Mouse (Mus musculus): ENCODE results near the gene Zfp583.
A peak's percentile ranks its signal among the peaks of the same experiment; 100 is the strongest.
"Not testable (repeated sequence)": the region's sequence is repeated elsewhere in the genome, so short reads cannot be mapped to it uniquely, and the experiment has no call there.

Zfp583 gene

GRCm38 (mm10) chr7:6331233-6331956 is at the start of gene Zfp583:
Zfp583 (minus strand) TSS chr7:6331285.
- peak; percentile 85 for DNase-seq

GRCm38 (mm10) chr7:6378441-6378840 is 47.4 kb upstream of the Zfp583 start:
- DNase-seq = peak; percentile 24

GRCm38 (mm10) chr7:6372993-6373392 is 41.9 kb upstream of the Zfp583 start:
- no peak for DNase-seq

GRCm38 (mm10) chr7:6369460-6369859 is 38.4 kb upstream of the Zfp583 start:
- no peak for DNase-seq

GRCm38 (mm10) chr7:6368146-6368545 is 37.1 kb upstream of the Zfp583 start:
- not testable (repeated sequence) for DNase-seq

- no peak for DNase-seq
Measured at GRCm38 (mm10) chr7:6367185-6367584, 36.1 kb upstream of the Zfp583 start.

GRCm38 (mm10) chr7:6364761-6365160 is 33.7 kb upstream of the Zfp583 start:
- no peak for DNase-seq

- DNase-seq = peak; percentile 81
Measured at GRCm38 (mm10) chr7:6363047-6363488, 32.0 kb upstream of the Zfp583 start, which contains the start of gene Zfp78. Zfp78 (plus strand) TSS chr7:6363280.

GRCm38 (mm10) chr7:6362268-6363046 is 31.4 kb upstream of the Zfp583 start:
- DNase-seq = peak; percentile 96

- DNase-seq = no peak
Measured at GRCm38 (mm10) chr7:6361756-6362155, 30.7 kb upstream of the Zfp583 start.

- DNase-seq = no peak
Measured at GRCm38 (mm10) chr7:6360477-6361060, 29.5 kb upstream of the Zfp583 start.

GRCm38 (mm10) chr7:6358937-6359590 is 28.0 kb upstream of the Zfp583 start:
- no peak for DNase-seq

- DNase-seq = no peak
Measured at GRCm38 (mm10) chr7:6358121-6358520, 27.0 kb upstream of the Zfp583 start.

GRCm38 (mm10) chr7:6344124-6344523 is 13.0 kb upstream of the Zfp583 start:
- DNase-seq = no peak

GRCm38 (mm10) chr7:6343501-6344071 is 12.5 kb upstream of the Zfp583 start, which contains the start of gene Gm3854:
Gm3854 (plus strand) TSS chr7:6343759.
- peak; percentile 68 for DNase-seq

GRCm38 (mm10) chr7:6339865-6340264 is 8.8 kb upstream of the Zfp583 start:
- DNase-seq = no peak

GRCm38 (mm10) chr7:6330458-6331232 is 440 bp downstream of the Zfp583 start:
- DNase-seq = peak; percentile 15

- not testable (repeated sequence) for DNase-seq
Measured at GRCm38 (mm10) chr7:6300796-6301195, 30.3 kb downstream of the Zfp583 start.

GRCm38 (mm10) chr7:6291121-6291520 is 40.0 kb downstream of the Zfp583 start:
- DNase-seq = not testable (repeated sequence)

- peak; percentile 18 for DNase-seq
Measured at GRCm38 (mm10) chr7:6286921-6287531, 44.1 kb downstream of the Zfp583 start.

All from right cerebral cortex, postnatal 14 days (tissue).